Mouse (Mus musculus): ENCODE results near the gene Zfp775.

The Zfp775 gene

DNA sequence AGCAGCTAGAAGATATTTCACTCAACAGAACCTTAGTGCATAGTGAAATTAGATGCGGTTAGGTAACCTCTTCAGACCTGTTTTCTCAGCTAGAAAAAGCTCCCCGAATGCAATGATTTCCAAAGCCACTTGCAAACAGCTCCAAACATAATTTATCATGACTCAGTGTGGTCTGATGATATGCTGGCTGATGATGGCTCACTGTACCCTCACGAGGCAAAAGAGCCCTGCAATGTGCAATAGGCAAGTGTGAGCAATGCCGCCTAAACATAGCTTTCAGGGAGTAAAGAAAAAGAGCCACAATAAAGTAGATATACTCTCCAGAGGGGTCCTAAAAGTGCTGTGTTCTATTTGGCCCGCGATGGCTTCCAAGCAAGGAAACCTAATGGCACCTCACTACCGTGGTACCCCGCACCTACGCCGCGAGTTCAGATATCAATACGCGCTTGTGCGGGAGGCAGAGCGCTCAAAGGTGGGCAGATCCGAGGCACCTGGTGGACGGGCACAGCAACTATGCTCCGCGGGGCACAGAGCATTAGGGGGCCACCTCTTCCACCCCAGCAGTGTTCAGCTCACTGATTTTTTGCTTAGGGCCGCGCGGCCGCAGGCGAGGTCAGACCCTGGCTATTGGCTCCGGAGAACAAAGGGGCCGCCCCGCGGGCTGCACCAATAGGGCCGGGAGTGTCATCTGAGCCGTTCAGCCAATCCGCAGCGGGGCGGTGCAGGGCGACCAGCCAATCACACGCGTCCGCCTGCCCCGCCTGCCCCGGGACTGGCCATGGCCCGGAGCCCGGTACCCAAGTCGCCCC, at the start of gene Zfp775:
Gene Zfp775, plus strand, starts transcription at position 793 of the 809 bp plus-strand sequence.
- peak; percentile 96 to 98 for DNase-seq

- peak in 1 of 2 experiments; percentile 43 for DNase-seq
Observed at GRCm38 (mm10) chr6:48552918-48553317, 48.9 kb upstream of the Zfp775 start.

- no peak for DNase-seq
Observed at GRCm38 (mm10) chr6:48553819-48554218, 48.0 kb upstream of the Zfp775 start.

- DNase-seq, result peak; percentile 98 to 99
Observed at GRCm38 (mm10) chr6:48554280-48555103, 47.4 kb upstream of the Zfp775 start, which contains the start of gene Lrrc61. Gene Lrrc61, plus strand, starts transcription at chr6:48554796.

DNA sequence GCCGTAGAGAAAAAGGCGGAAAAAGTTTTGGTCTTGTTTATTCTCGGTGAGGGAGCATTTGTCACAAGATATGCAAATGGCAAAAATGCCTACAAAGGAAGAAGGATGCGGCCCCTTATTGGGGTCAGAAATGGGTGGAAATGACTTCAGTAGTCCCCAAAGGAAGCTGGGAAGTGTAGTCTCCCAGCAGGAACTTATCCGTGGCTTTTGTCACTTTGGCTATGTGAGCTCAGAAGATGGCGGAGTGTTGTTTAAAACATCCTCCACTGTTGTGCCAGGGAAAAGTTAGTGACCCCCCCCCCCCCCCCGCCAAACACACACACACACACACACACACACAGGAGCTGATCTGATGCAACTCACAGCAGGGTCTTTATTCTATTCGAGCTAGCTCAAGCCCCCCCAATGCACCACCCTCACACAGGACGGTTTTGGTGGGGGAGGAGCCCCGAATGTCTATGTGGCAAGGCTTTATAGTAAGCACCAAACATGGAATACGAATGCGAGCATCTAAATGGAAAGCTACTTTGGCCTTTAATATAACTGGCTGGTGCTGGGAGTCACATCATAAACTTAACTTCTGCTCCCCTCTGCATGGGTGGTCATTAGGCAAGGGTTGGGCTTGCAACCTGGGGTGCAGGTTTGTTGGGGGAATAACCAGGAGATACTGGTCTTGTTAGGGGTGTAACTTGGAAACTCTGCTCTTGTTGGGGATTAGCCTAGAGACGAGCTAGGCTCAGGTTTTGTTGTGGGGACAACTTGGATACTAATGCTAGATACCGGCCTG, 46.6 kb upstream of the Zfp775 start:
- DNase-seq, result peak; percentile 41 to 67

GRCm38 (mm10) chr6:48555956-48556355, 45.9 kb upstream of the Zfp775 start:
- DNase-seq, result no peak

- DNase-seq, result no peak
Observed at GRCm38 (mm10) chr6:48565693-48566310, 36.1 kb upstream of the Zfp775 start.

- peak; percentile 61 to 76 for DNase-seq
Observed at GRCm38 (mm10) chr6:48566312-48566711, 35.6 kb upstream of the Zfp775 start.

DNA sequence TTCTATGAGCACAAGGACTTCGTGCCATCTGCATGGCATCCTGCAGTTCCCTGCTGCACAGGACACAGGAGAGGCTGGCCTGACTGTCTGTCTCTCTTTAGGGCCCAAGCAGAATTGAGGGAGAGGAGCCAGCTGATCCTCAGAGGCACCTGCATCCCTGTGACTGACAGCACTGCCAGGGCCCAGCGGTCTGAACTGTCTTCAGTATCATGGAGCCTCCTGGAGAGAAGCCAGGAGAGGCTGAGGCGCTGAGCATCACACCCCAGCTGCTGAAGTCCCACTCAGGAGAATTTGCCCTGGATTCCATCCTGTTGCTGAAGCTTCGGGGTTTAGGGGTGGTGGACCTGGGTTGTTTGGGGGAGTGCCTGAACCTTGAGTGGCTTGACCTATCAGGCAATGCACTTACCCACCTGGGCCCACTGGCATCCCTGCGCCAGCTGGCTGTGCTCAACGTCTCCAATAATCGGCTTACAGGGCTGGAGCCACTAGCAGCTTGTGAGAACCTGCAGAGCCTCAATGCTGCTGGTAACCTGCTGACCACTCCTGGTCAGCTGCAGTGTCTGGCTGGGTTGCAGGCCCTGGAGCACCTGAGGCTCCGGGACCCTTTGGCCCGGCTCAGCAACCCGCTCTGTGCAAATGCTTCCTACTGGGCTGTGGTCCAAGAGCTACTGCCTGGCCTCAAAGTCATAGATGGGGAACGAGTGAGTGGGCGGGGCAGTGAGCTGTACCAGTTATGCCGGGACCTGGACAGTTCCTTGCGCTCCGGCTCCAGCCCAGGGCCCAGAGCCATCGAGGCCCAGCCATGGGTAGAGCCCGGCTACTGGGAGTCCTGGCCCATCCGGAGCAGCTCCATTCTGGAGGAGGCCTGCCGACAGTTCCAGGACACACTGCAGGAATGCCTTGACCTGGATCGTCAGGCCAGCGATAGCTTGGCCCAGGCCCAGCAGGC, 33.6 kb upstream of the Zfp775 start:
- DNase-seq, result peak; percentile 30 to 58

DNA sequence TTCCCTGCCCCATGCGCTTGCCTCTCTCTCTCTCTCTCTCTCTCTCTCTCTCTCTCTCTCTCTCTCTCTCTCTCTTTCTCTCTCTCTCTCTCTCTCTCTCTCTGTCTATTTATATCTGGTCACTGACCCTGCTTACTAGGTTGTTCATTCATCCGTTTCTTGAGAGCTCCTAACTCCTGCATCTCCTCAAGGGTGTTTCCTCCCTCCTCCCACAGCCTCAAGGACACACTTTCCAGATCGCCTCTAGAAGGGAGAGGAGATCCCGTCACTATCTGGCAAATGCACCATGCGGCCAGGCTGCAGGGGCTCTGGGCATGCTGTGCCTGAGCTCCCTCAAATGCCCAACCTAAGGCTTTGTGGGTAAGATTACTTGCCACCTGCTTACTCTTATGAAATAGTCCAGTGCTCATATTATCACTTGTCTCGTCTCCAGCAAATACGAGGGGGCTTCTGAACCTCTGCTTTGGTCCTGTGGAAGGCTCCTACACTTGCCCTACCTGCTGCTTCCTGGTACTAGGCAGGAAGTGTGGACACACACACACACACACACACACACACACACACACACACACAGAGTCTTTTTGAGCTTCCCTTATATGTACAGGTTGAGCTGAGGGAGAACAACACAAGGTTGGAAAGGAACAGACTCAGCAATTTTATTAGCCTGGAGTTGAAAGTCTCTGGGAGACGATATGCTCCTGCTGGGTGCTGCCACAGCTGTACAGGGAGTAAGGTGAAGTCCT, 32.6 kb upstream of the Zfp775 start:
- no peak for DNase-seq

DNA sequence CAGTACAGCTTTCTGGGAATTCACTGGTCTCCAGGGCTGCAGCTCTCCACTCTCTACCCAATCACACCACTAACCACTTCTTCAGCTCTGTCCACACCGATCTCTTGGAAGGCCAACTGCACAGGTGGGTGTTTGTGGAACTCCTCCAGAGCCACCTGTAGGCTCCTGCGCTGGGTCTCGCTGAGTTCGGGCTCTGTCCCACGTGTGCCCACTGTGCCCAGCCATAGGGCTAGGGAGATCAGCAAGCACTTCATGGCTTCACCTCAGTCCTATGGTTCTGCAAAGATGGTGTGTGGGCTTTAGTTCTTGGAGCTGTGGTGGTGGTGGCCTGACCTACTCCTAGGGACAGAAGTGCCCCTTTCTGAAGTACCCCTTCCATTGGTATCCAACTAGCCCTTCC, 29.8 kb upstream of the Zfp775 start:
- no peak for DNase-seq

DNA sequence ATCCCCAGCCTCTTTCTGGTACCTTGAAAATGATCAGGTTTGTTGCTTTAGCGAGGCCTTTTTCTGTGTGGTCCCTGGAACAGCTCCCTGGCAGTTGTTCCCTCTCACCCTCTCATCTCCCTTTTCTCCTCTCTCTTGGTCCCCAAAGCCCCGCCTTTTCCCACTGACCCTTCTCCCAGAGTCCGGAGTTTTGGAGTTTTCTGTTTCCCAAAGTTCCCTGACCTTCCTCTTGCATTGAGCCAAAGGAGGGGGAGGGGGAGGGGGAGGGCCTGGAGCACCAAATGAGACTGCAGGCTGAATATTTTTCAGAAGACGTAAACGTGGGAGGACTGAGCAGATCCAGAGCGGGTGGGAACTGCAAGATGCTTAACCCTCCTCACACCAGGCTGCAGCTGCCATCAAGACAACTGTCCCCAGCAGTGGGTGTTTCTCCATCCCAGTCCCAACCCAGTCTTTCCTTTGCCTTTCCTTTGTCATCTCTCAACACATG, 29.2 kb upstream of the Zfp775 start, which contains the start of gene Rarres2:
Gene Rarres2, minus strand, starts transcription at position 218 of the 490 bp plus-strand sequence.
- DNase-seq, result peak; percentile 64 to 74

GRCm38 (mm10) chr6:48573280-48573679, 28.6 kb upstream of the Zfp775 start:
- DNase-seq, result peak in 1 of 2 experiments; percentile 42

DNA sequence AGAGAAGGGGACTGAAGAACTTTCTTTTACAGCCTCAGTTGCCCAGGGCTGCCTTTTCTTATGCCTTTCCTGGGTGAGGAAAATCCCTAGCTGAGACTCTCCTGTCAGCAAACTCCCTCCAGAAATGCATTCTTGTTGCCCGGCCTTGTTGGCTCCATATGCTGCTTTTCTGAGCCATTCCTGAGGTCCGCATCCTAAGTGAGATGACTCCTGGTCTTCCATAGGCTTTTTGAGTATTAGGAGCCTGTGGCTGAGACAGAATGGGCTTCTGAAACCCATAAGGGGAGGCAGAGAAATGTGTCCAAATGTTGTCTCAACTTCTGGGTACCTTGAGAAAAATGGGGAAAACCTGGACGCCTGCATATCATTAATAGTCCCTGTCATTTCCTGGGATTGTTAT, 27.9 kb upstream of the Zfp775 start:
- no peak for DNase-seq

DNA sequence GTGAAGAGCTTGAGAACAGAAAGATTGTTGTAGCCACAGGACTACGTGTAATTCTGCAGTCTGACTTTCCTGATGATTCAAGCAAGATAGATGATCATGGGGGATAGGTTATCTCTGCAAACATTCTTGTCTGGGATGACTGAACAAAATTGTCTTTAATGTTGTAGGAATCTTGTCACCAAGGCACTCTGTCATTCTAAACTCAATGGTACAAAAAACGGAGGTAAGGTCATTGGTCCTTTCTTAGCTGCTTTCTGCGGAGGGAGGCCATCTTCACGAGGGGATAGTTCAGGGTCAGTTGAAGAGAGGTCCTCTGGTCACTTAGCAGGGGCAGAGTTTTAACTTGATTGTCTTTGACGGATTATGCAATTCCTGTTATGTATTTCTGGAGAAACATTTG, 23.1 kb upstream of the Zfp775 start:
- DNase-seq, result no peak

- peak in 1 of 2 experiments; percentile 47 for DNase-seq
Observed at GRCm38 (mm10) chr6:48579215-48579648, 22.6 kb upstream of the Zfp775 start.

DNA sequence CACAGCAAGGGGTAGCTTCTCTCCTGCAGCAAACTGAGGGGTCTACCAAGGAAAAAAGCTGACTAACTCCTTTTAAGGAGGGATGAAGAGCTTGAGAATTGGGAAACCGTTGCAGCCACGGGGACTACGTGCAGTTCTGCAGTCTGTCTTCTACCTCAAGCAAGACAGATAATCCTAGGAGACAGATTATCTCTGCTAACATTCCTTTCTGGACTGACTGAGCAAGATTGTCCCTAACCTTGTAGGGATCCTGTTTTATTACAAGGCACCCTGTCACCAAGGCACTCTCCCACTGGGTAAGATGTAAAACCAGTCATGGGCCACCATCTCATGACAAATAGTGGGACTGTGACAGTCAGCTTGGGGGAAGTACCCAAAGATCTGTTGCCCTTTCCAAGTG, 20.6 kb upstream of the Zfp775 start:
- no peak for DNase-seq

DNA sequence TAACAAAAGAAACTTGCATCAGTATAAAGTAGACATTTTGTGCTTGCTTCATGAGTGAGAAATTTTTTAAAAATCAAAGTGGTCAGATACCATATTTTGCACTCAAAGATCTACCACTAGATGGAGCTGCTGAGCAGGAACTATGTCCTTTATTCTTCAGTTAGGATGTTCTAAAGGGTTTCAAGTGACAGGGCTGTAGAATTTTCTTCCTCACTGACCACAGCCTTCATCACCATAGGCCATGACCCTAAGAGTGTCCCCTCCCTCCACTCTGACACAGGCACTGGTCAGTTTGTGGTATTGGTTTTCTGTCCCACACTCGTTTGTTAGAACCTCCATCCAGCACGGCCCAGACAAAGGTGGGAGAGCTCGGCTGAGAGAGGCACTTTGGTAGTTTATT, 19.8 kb upstream of the Zfp775 start:
- DNase-seq, result no peak

DNA sequence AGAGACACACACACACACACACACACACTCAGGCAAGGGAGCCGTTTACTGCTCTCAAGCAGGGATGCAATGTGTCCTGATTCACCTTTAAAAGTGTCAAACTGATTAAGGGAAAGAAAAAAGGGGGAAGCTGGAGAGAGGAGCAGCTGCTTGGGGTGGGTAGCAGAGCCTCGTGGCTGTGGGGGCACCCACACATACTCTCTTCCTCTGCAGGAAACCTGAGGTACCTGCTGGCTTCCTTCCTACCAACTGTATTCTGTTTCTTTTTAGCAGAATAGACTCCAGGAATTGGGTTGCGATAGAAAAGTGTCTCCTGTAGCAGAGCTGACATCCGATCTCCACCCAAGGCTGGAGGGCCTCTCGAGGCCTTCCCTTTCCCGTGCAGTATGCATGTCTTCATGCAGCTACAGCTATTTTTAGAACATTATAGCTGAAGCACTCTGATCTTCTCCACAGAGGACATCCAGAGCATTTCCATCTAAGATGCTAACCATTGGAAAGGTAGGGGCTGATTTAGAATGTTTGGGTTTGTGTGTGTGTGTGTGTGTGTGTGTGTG, 12.6 kb upstream of the Zfp775 start, which contains the start of gene Gm45021:
Gene Gm45021, plus strand, starts transcription at position 417 of the 557 bp plus-strand sequence.
- no peak for DNase-seq
